ENCODE assay signal across 15 mouse cellular contexts in genomic region chr19:32223751-32224174, GRCm38 (mm10).
DNase-seq lines count a peak whose midpoint lies in the region; ATAC-seq and TF ChIP-seq lines count a peak whose summit lies in the region.
"Had no signal": no experiment of that assay in that cellular context is flagged by ENCODE, and none has a peak within 500 bp of the region (broad histone marks: within the 10 kb centered on the region; RNA-seq: fewer than 3 reads in every experiment).

No protein-coding gene starts in this region.

- peak overlapping the region; percentile 82 for H3K27ac ChIP-seq in liver, postnatal 0 days (ENCODE audit: low read depth)
- H3K27ac ChIP-seq: heart, embryonic 15.5 days; kidney, postnatal 0 days; midbrain, embryonic 12.5 days had no signal

- no peak overlapping the region for H3K4me2 ChIP-seq in liver, postnatal 0 days (ENCODE audit: low read depth, low read length)
- H3K4me2 ChIP-seq: heart, embryonic 15.5 days; midbrain, embryonic 12.5 days had no signal

- peaks cover 20% of the 10 kb centered on the region for H3K36me3 ChIP-seq in liver, postnatal 0 days (replicated peaks; ENCODE audit: insufficient read depth, low read length)
- H3K36me3 ChIP-seq in splenic B cell, adult 2 months (ENCODE audit: control insufficient read depth, insufficient read depth, low read length, poor library complexity, severe bottlenecking), result peaks cover 13% of the 10 kb centered on the region
- H3K36me3 ChIP-seq: heart, embryonic 15.5 days; midbrain, embryonic 12.5 days had no signal

- WGBS in lung, adult 2 months, result 58% methylated on average over 3 of the region's 3 CpGs
- 65% methylated on average over 3 of the region's 3 CpGs for WGBS in liver, postnatal 0 days (ENCODE audit: insufficient replicate concordance)

- intact Hi-C loops in heart, postnatal 14 days (cut with DNase I), result no loop called here

- H3K4me3 ChIP-seq in lung, adult 2 months (replicated peaks; ENCODE audit: extremely low read depth, low read depth, low read length), result no peak overlapping the region
- no peak overlapping the region for H3K4me3 ChIP-seq in liver, postnatal 0 days (ENCODE audit: low read depth, low read length)
- H3K4me3 ChIP-seq: erythroblast, embryonic 14.5 days; heart, embryonic 15.5 days; midbrain, embryonic 12.5 days had no signal

- H3K9me3 ChIP-seq in liver, postnatal 0 days (ENCODE audit: low read length), result 0 out of 2 replicates have a peak, but pooled peaks cover 2% of the 10 kb centered on the region
- H3K9me3 ChIP-seq: heart, embryonic 15.5 days; midbrain, embryonic 12.5 days had no signal

- ATAC-seq in liver, postnatal 0 days, result peak; percentile 26
- ATAC-seq: hindbrain, embryonic 16.5 days had no signal

- peaks cover 2% of the 10 kb centered on the region; the same call in 1 of the 2 replicates for H3K4me1 ChIP-seq in lung, adult 2 months (ENCODE audit: control insufficient read depth, insufficient read depth, low read length)
- peaks cover 48% of the 10 kb centered on the region for H3K4me1 ChIP-seq in liver, postnatal 0 days (ENCODE audit: insufficient read depth)

- no peak for TF ChIP-seq CTCF in lung, adult 2 months (IDR thresholded peaks at IDR 0.05; ENCODE audit: insufficient read depth, low read length)
- no peak for TF ChIP-seq CTCF in liver, postnatal 0 days (IDR thresholded peaks at IDR 0.05; ENCODE audit: low read depth)

- H3K9ac ChIP-seq in liver, postnatal 0 days (replicated peaks), result no peak overlapping the region
- H3K9ac ChIP-seq: heart, embryonic 15.5 days; midbrain, embryonic 12.5 days had no signal

- peak; percentile 83 for TF ChIP-seq EP300 in liver, postnatal 0 days (IDR thresholded peaks at IDR 0.05; ENCODE audit: low read depth)

- DNase-seq in heart, adult 11 months, result peak; percentile 93
- no peak for DNase-seq in heart, postnatal 14 days
- DNase-seq in lung, postnatal 36 days, result peak; percentile 67
- DNase-seq in lung, adult 2 months, result no peak
- no peak for DNase-seq in liver, postnatal 0 days
- DNase-seq in splenic B cell, adult 2 months (ENCODE audit: low read depth, low spot score), result peak; percentile 80
- DNase-seq in thymus, postnatal 36 days, result no peak
- no peak for DNase-seq in spleen, postnatal 4 days (ENCODE audit: low spot score in 2 of 2)
- DNase-seq: cerebellum, adult 18-20 months; layer of hippocampus, adult 9-11 months had no signal

- TF ChIP-seq POLR2A in lung, adult 2 months (IDR thresholded peaks at IDR 0.05; ENCODE audit: borderline replicate concordance, extremely low read depth, low read depth, low read length), result no peak

- no peaks in the 10 kb centered on the region for H3K27me3 ChIP-seq in liver, postnatal 0 days (ENCODE audit: insufficient read depth, low read length)
- no peaks in the 10 kb centered on the region for H3K27me3 ChIP-seq in splenic B cell, adult 2 months (ENCODE audit: control insufficient read depth, insufficient read depth, low read length, poor library complexity, severe bottlenecking)
- H3K27me3 ChIP-seq: heart, embryonic 15.5 days; midbrain, embryonic 12.5 days had no signal

Comparison
In these comparisons a context has a peak if more than half of its experiments do, and no peak if none do; other contexts are left out.
1. DNase-seq: peak in heart, adult 11 months (single experiment), lung, postnatal 36 days (single experiment) and splenic B cell, adult 2 months (single experiment); none in heart, postnatal 14 days (0 of 2), lung, adult 2 months (single experiment), liver, postnatal 0 days (single experiment), thymus, postnatal 36 days (0 of 2) and spleen, postnatal 4 days (0 of 2).